ENCODE assay signal across 8 mouse cellular contexts in genomic region chr15:82353745-82354113, GRCm38 (mm10). TPM values are rescaled to one million over a fixed set of nuclear protein-coding genes. Genes with fewer than 3 reads are reported as not detected.
DNase-seq lines count a peak whose midpoint lies in the region; ATAC-seq lines count a peak whose summit lies in the region.

No protein-coding gene starts in this region.

- peak; percentile 29 for ATAC-seq in heart, embryonic 16.5 days (replicated peaks; ENCODE audit: extremely low read depth, insufficient read depth, low FRiP score)
- ATAC-seq in hindbrain, embryonic 13.5 days (ENCODE audit: low FRiP score), result peak; percentile 65
- no peak; the same call in none of the 2 replicates for ATAC-seq in midbrain, embryonic 13.5 days
- ATAC-seq in megakaryocyte-erythroid progenitor cell, adult 5-6 weeks (replicated peaks; ENCODE audit: low FRiP score, low TSS enrichment, poor library complexity, severe bottlenecking), result no peak

- peak overlapping the region; percentile 82 for H3K4me3 ChIP-seq in heart, embryonic 16.5 days (ENCODE audit: low read length)
- H3K4me3 ChIP-seq in hindbrain, embryonic 13.5 days, result peak overlapping the region; percentile 85
- peak overlapping the region; percentile 94 for H3K4me3 ChIP-seq in midbrain, embryonic 13.5 days (replicated peaks)

- H3K27me3 ChIP-seq in heart, embryonic 16.5 days (ENCODE audit: control insufficient read depth, insufficient read depth, low read length), result no peaks in the 10 kb centered on the region
- 0 out of 2 replicates have a peak, but pooled peaks cover 4% of the 10 kb centered on the region for H3K27me3 ChIP-seq in hindbrain, embryonic 13.5 days
- no peaks in the 10 kb centered on the region for H3K27me3 ChIP-seq in midbrain, embryonic 13.5 days

- no peaks in the 10 kb centered on the region for H3K9me3 ChIP-seq in heart, embryonic 16.5 days (replicated peaks; ENCODE audit: control insufficient read depth, low read length)
- H3K9me3 ChIP-seq in hindbrain, embryonic 13.5 days, result no peaks in the 10 kb centered on the region
- H3K9me3 ChIP-seq in midbrain, embryonic 13.5 days, result no peaks in the 10 kb centered on the region

- H3K4me1 ChIP-seq in heart, embryonic 16.5 days (ENCODE audit: control insufficient read depth, insufficient read depth, low read length), result peaks cover 20% of the 10 kb centered on the region
- peaks cover 28% of the 10 kb centered on the region for H3K4me1 ChIP-seq in hindbrain, embryonic 13.5 days (replicated peaks)
- H3K4me1 ChIP-seq in midbrain, embryonic 13.5 days (replicated peaks), result peaks cover 27% of the 10 kb centered on the region

- WGBS in heart, embryonic 16.5 days, result under 1% methylated on average over 23 of the region's 23 CpGs
- 0% methylated on average over 23 of the region's 23 CpGs for WGBS in hindbrain, embryonic 13.5 days
- under 1% methylated on average over 23 of the region's 23 CpGs for WGBS in midbrain, embryonic 13.5 days

- no peak for DNase-seq in heart, postnatal 10 days
- peak; percentile 33 for DNase-seq in adipocyte (ENCODE audit: low spot score)
- no peak for DNase-seq in gastrocnemius, postnatal 25 days
- no peak for DNase-seq in urinary bladder, postnatal 4 days (ENCODE audit: low spot score in 2 of 2)

- peak overlapping the region; percentile 89 for H3K27ac ChIP-seq in heart, embryonic 16.5 days (ENCODE audit: low read length)
- peak overlapping the region; percentile 90 for H3K27ac ChIP-seq in hindbrain, embryonic 13.5 days
- H3K27ac ChIP-seq in midbrain, embryonic 13.5 days, result peak overlapping the region; percentile 90

- intact Hi-C loops in heart, postnatal 10 days (cut with DNase I), result loop anchor here (1.0 to 5.0 kb wide), 3 partner anchors 23 to 81 kb away; partner anchors contain the start of gene Sept3

- H3K36me3 ChIP-seq in heart, embryonic 16.5 days (ENCODE audit: control insufficient read depth, insufficient read depth), result peaks cover 24% of the 10 kb centered on the region
- H3K36me3 ChIP-seq in hindbrain, embryonic 13.5 days, result peaks cover 24% of the 10 kb centered on the region
- H3K36me3 ChIP-seq in midbrain, embryonic 13.5 days, result peaks cover 24% of the 10 kb centered on the region

- peak overlapping the region; percentile 61 for H3K4me2 ChIP-seq in heart, embryonic 16.5 days (ENCODE audit: low read depth, low read length)
- peak overlapping the region; percentile 86 for H3K4me2 ChIP-seq in hindbrain, embryonic 13.5 days
- peak overlapping the region; percentile 72 for H3K4me2 ChIP-seq in midbrain, embryonic 13.5 days (replicated peaks)

- peak overlapping the region; percentile 96 for H3K9ac ChIP-seq in heart, embryonic 16.5 days (ENCODE audit: low read length)
- H3K9ac ChIP-seq in hindbrain, embryonic 13.5 days, result peak overlapping the region; percentile 95
- peak overlapping the region; percentile 97 for H3K9ac ChIP-seq in midbrain, embryonic 13.5 days (replicated peaks)

RNA-seq across cellular contexts. Expression of gene Ndufa6, which starts 0.4 kb away (rescaled TPM):
- polyA plus RNA-seq in heart, embryonic 16.5 days (2015; fragmentation: Nextera tagmentation; extraction: Ambion mirVana), result 604 and 609 TPM in 2 replicates
- 100 to 1,000 TPM; 525 to 549 TPM for total RNA-seq in heart, postnatal 10 days (2021)
- 363 and 382 TPM in 2 replicates for polyA plus RNA-seq in hindbrain, embryonic 13.5 days (2015; fragmentation: Nextera tagmentation; extraction: Ambion mirVana)
- 350 and 359 TPM in 2 replicates for polyA plus RNA-seq in midbrain, embryonic 13.5 days (2015; fragmentation: Nextera tagmentation; extraction: Ambion mirVana)
- total RNA-seq in gastrocnemius, postnatal 25 days (2021), result 100 to 1,000 TPM; 489 to 502 TPM
- total RNA-seq in megakaryocyte-erythroid progenitor cell, adult 5-6 weeks (2014; fragmentation: Nextera tagmentation), result 273 and 274 TPM in 2 replicates
- total RNA-seq in megakaryocyte-erythroid progenitor cell, adult 5-6 weeks (2017), result 71.1 and 145 TPM in 2 replicates

RNA-seq across cellular contexts. Expression of gene Smdt1, which starts 15.0 kb away (rescaled TPM):
- polyA plus RNA-seq in heart, embryonic 16.5 days (2015; fragmentation: Nextera tagmentation; extraction: Ambion mirVana), result 340 and 355 TPM in 2 replicates
- 100 to 1,000 TPM; 195 to 202 TPM for total RNA-seq in heart, postnatal 10 days (2021)
- polyA plus RNA-seq in hindbrain, embryonic 13.5 days (2015; fragmentation: Nextera tagmentation; extraction: Ambion mirVana), result 348 and 365 TPM in 2 replicates
- polyA plus RNA-seq in midbrain, embryonic 13.5 days (2015; fragmentation: Nextera tagmentation; extraction: Ambion mirVana), result 303 and 324 TPM in 2 replicates
- 100 to 1,000 TPM; 126 to 130 TPM for total RNA-seq in gastrocnemius, postnatal 25 days (2021)
- 115 and 141 TPM in 2 replicates for total RNA-seq in megakaryocyte-erythroid progenitor cell, adult 5-6 weeks (2014; fragmentation: Nextera tagmentation)
- 40.8 and 61.0 TPM in 2 replicates for total RNA-seq in megakaryocyte-erythroid progenitor cell, adult 5-6 weeks (2017)

RNA-seq across cellular contexts. Expression of gene Pheta2, which starts 15.0 kb away (rescaled TPM):
- 8.1 and 9.4 TPM in 2 replicates for polyA plus RNA-seq in heart, embryonic 16.5 days (2015; fragmentation: Nextera tagmentation; extraction: Ambion mirVana)
- 1 to 10 TPM; 2.8 to 3.2 TPM for total RNA-seq in heart, postnatal 10 days (2021)
- 1.9 and 2.3 TPM in 2 replicates for polyA plus RNA-seq in hindbrain, embryonic 13.5 days (2015; fragmentation: Nextera tagmentation; extraction: Ambion mirVana)
- 0.99 and 1.5 TPM in 2 replicates for polyA plus RNA-seq in midbrain, embryonic 13.5 days (2015; fragmentation: Nextera tagmentation; extraction: Ambion mirVana)
- total RNA-seq in gastrocnemius, postnatal 25 days (2021), result under 1 TPM; 0.87 to 0.96 TPM
- 26.4 and 26.9 TPM in 2 replicates for total RNA-seq in megakaryocyte-erythroid progenitor cell, adult 5-6 weeks (2014; fragmentation: Nextera tagmentation)
- total RNA-seq in megakaryocyte-erythroid progenitor cell, adult 5-6 weeks (2017), result 21.3 and 24.9 TPM in 2 replicates

RNA-seq across cellular contexts. Expression of gene Naga, which starts 15.0 kb away (rescaled TPM):
- polyA plus RNA-seq in heart, embryonic 16.5 days (2015; fragmentation: Nextera tagmentation; extraction: Ambion mirVana), result 44.1 and 47.8 TPM in 2 replicates
- total RNA-seq in heart, postnatal 10 days (2021), result 10 to 100 TPM; 46.3 to 47.5 TPM
- 29.3 and 30.2 TPM in 2 replicates for polyA plus RNA-seq in hindbrain, embryonic 13.5 days (2015; fragmentation: Nextera tagmentation; extraction: Ambion mirVana)
- polyA plus RNA-seq in midbrain, embryonic 13.5 days (2015; fragmentation: Nextera tagmentation; extraction: Ambion mirVana), result 18.1 and 22.7 TPM in 2 replicates
- 10 to 100 TPM; 13.1 to 15.0 TPM for total RNA-seq in gastrocnemius, postnatal 25 days (2021)
- total RNA-seq in megakaryocyte-erythroid progenitor cell, adult 5-6 weeks (2014; fragmentation: Nextera tagmentation), result 16.9 and 34.9 TPM in 2 replicates
- 17.9 and 24.4 TPM in 2 replicates for total RNA-seq in megakaryocyte-erythroid progenitor cell, adult 5-6 weeks (2017)

RNA-seq across cellular contexts. Expression of gene Cyp2d22, which starts 26.3 kb away (rescaled TPM):
- 13.6 and 15.7 TPM in 2 replicates for polyA plus RNA-seq in heart, embryonic 16.5 days (2015; fragmentation: Nextera tagmentation; extraction: Ambion mirVana)
- total RNA-seq in heart, postnatal 10 days (2021), result 10 to 100 TPM; 17.7 to 30.5 TPM
- polyA plus RNA-seq in hindbrain, embryonic 13.5 days (2015; fragmentation: Nextera tagmentation; extraction: Ambion mirVana), result 2.1 and 2.6 TPM in 2 replicates
- polyA plus RNA-seq in midbrain, embryonic 13.5 days (2015; fragmentation: Nextera tagmentation; extraction: Ambion mirVana), result 1.1 and 1.8 TPM in 2 replicates
- total RNA-seq in gastrocnemius, postnatal 25 days (2021), result 10 to 100 TPM; 11.7 to 13.3 TPM
- 4.8 TPM in 1 of 2 replicates, not detected in the other for total RNA-seq in megakaryocyte-erythroid progenitor cell, adult 5-6 weeks (2014; fragmentation: Nextera tagmentation)
- total RNA-seq in megakaryocyte-erythroid progenitor cell, adult 5-6 weeks (2017), result 0.46 TPM in 1 of 2 replicates, not detected in the other

Comparison
In these comparisons a context has a peak if more than half of its experiments do, and no peak if none do; other contexts are left out.
1. ATAC-seq: peak in heart, embryonic 16.5 days (single experiment) and hindbrain, embryonic 13.5 days (single experiment); none in midbrain, embryonic 13.5 days (single experiment) and megakaryocyte-erythroid progenitor cell, adult 5-6 weeks (single experiment).
2. RNA of gene Pheta2, which starts 15.0 kb away (total RNA-seq): 21.3 to 26.9 TPM in megakaryocyte-erythroid progenitor cell, adult 5-6 weeks; 2.8 to 3.2 TPM in heart, postnatal 10 days and 0.87 to 0.96 TPM in gastrocnemius, postnatal 25 days; every median in the first group is over 4 times any median in the second.
3. Peak in every context shown above with its lines, with median percentiles within 50 percentile points of each other: H3K27ac ChIP-seq, H3K4me2 ChIP-seq, H3K4me3 ChIP-seq and H3K9ac ChIP-seq.